Mouse (Mus musculus) ovary, postnatal 36 days (tissue): Measurements from ENCODE around the gene Art4.
"Not testable (repeated sequence)": the region's sequence is repeated elsewhere in the genome, so short reads cannot be mapped to it uniquely, and the experiment has no call there.

ENCODE experiments used
- DNase-seq: peaks from one replicate; pipeline ENCODE4 v3.0.0; 2022; ENCODE audit warnings: low spot score, mixed read lengths

The Art4 gene

GRCm38 (mm10) chr6:136857186-136857872, at the start of gene Art4:
Gene Art4, minus strand, starts transcription at chr6:136857733.
- peak; percentile 57 for DNase-seq

- no peak for DNase-seq
Observed at GRCm38 (mm10) chr6:136906937-136907293, 49.4 kb upstream of the Art4 start.

- DNase-seq, result no peak
Observed at GRCm38 (mm10) chr6:136906283-136906936, 48.9 kb upstream of the Art4 start.

GRCm38 (mm10) chr6:136903885-136904470, 46.4 kb upstream of the Art4 start:
- DNase-seq, result no peak

GRCm38 (mm10) chr6:136902527-136902926, 45.0 kb upstream of the Art4 start:
- DNase-seq, result no peak

GRCm38 (mm10) chr6:136901010-136901409, 43.5 kb upstream of the Art4 start:
- DNase-seq, result no peak

- DNase-seq, result no peak
Observed at GRCm38 (mm10) chr6:136900369-136901009, 43.0 kb upstream of the Art4 start.

GRCm38 (mm10) chr6:136898954-136899353, 41.4 kb upstream of the Art4 start:
- no peak for DNase-seq

GRCm38 (mm10) chr6:136898222-136898621, 40.7 kb upstream of the Art4 start:
- no peak for DNase-seq

GRCm38 (mm10) chr6:136897789-136898188, 40.3 kb upstream of the Art4 start:
- no peak for DNase-seq

GRCm38 (mm10) chr6:136894532-136895339, 37.2 kb upstream of the Art4 start:
- no peak for DNase-seq

GRCm38 (mm10) chr6:136892002-136892401, 34.5 kb upstream of the Art4 start:
- DNase-seq, result no peak

- DNase-seq, result no peak
Observed at GRCm38 (mm10) chr6:136889554-136889953, 32.0 kb upstream of the Art4 start.

- DNase-seq, result no peak
Observed at GRCm38 (mm10) chr6:136889067-136889466, 31.5 kb upstream of the Art4 start.

- DNase-seq, result peak; percentile 37
Observed at GRCm38 (mm10) chr6:136887854-136888253, 30.3 kb upstream of the Art4 start.

- DNase-seq, result not testable (repeated sequence)
Observed at GRCm38 (mm10) chr6:136884766-136885165, 27.2 kb upstream of the Art4 start.

- no peak for DNase-seq
Observed at GRCm38 (mm10) chr6:136883961-136884360, 26.4 kb upstream of the Art4 start.

- DNase-seq, result no peak
Observed at GRCm38 (mm10) chr6:136883431-136883915, 25.9 kb upstream of the Art4 start.

- no peak for DNase-seq
Observed at GRCm38 (mm10) chr6:136881678-136882077, 24.1 kb upstream of the Art4 start.

GRCm38 (mm10) chr6:136875670-136876069, 18.1 kb upstream of the Art4 start, which contains the start of gene Mgp:
Gene Mgp, minus strand, starts transcription at chr6:136875823.
- peak; percentile 52 for DNase-seq

- DNase-seq, result no peak
Observed at GRCm38 (mm10) chr6:136874599-136874998, 17.1 kb upstream of the Art4 start.

- no peak for DNase-seq
Observed at GRCm38 (mm10) chr6:136868921-136869320, 11.4 kb upstream of the Art4 start.
